Mouse (Mus musculus) ovary, postnatal 14 days (tissue): Measurements from ENCODE around the gene Olfr1061.
"Not testable (repeated sequence)": the region's sequence is repeated elsewhere in the genome, so short reads cannot be mapped to it uniquely, and the experiment has no call there.

ENCODE experiments used
- DNase-seq: peaks from one replicate; pipeline ENCODE4 v3.0.0; 2022; ENCODE audit warnings: low spot score

Gene Olfr1061

DNA sequence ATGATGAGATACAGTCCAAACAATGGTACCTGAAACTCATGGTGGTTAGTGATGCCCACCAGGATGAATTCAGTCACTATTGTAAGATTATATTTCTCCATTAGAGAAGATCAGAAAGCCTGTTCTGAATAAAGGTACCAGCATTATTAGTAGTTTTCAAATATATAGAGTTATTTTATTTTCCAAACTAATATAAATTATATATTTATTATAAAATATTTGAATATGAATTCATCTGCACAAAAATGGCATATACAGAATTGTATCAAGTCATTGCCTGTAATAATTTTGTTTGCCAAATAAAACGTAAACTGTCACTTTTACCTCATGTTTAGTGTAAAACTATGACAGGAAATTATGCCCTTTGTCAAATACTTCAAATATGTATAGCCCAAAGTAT lies at the start of gene Olfr1061:
Gene Olfr1061 (minus strand): TSS at position 101 of the 400 bp plus-strand sequence.
- DNase-seq, result no peak

DNA sequence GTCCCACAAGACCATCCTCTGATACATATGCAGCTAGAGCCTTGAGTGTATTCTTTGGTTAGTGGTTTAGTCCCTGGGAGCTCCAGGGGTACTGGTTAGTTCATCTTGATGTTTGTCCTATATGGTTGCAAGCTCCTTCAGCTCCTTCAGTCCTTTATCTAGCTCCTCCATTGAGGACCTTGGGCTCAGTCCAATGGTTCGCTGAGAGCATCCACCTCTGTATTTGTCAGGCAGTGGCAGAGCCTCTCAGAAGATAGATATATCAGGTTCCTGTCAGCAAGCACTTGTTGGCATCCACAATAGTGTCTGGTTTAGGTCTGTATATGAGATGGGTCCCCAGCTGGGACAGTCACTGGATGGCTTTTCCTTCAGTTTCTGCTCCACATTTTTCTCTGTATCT lies 46.6 kb upstream of the Olfr1061 start:
- no peak for DNase-seq

DNA sequence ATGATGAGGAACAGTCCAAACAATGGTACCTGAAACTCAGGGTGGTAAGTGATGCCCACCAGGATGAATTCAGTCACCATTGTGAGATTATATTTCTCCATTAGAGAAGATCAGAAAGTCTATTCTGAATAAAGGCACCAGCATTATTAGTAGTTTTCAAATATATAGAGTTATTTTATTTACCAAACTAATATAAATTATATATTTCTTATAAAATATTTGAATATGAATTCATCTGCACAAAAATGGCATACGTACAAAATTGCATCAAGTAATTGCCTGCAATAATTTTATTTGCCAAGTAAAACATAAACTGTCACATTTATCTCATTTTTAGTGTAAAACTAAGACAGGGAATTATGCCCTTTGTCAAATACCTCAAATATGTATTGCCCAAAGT lies 42.3 kb upstream of the Olfr1061 start, which contains the start of gene Olfr1066:
Gene Olfr1066 (minus strand): TSS at position 101 of the 400 bp plus-strand sequence.
- DNase-seq, result no peak

DNA sequence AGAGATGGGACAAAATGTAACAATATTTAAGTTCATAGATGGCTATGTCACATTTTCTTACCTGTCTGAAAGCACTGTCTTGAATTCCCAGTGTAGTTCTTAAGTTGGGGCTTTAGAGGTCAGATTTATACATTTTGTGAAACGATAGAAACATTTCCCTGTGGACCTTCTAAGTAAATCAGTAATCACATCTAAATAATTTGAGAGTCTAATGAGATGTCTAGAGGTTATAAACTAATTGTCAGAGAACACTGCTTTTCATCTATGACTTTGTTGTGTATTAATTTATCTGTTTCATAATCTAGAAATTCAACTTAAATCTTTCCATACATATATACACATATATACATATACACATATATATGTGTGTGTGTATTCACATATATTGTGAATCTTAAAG lies 36.6 kb upstream of the Olfr1061 start, which contains the start of gene Olfr1065:
Gene Olfr1065 (minus strand): TSS at position 101 of the 400 bp plus-strand sequence.
- DNase-seq, result not testable (repeated sequence)

DNA sequence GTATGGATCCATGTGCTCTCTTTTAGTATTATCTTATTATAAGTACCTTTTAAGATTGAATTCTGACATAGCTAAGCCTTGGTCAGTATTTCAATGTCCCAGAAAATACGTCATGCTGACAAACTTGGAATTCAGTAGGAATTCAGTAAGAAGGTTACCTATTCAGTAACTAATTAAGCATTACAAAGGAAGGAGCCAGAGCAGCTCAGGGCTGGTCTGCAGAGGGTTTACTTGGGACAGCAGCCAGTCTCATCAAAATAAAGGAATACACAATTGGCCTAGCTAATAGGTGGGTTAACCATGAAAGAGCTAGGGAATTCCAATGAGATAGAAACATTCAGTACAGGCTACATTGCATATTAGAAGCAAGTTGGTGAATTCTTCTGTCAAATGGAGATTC lies 28.3 kb upstream of the Olfr1061 start:
- not testable (repeated sequence) for DNase-seq

DNA sequence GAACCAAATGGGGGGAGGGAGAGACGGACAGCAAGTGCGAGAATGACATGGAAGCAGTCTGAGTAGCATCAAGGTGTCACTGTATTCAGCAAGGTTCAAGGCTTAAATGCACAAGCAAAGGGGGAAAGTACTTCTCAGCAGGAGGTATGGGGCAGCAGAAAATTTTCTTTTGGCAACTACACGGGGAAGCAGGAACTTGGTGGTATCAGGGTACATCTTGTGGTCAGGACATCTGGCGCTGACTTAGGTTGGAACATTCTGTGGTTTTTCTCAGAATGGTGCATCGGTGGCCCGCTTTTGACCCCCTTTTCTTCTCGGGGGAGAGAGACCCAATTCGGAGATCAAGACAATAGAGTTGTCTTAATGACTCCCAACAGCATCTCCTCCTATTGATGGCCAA lies 14.7 kb upstream of the Olfr1061 start:
- DNase-seq, result not testable (repeated sequence)

DNA sequence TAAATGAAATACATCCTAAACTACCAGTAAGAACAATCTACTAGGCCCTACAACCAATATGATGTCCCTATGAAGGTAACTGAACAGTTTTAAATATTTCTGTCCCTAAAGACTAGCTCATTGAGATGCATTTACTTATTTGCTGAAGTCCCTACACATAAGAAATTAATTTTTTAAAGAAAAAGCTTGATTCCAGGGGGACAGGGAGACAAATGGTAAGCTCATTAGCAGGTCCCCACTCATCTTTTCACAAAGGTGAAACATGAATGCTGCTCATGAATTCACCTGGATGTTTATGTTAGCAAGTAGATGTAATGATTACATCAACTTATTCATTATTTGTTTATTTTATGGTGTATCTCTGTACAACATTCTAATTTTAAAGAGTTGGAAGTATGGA lies 12.8 kb upstream of the Olfr1061 start, which contains the start of gene Olfr1062:
Gene Olfr1062 (minus strand): TSS at position 101 of the 400 bp plus-strand sequence.
- not testable (repeated sequence) for DNase-seq

DNA sequence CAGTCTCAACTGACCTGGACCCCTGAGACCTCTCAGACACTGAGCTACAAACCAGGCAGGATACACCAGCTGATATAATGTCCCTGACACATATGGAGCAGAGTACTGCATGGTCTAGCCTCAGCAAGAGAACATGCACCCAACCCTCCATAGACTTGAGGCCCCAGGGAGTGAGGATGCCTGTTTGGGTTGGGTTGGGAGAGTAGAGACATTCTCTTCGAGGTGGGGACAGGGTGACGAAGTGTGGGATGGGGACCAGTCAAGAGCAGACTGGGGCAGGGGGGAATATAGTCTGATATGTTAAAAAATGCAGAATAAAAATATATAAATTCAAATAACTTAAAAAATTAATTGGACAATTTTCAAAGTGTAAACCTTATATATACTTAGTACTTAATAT lies 18.7 kb downstream of the Olfr1061 start:
- DNase-seq, result no peak

DNA sequence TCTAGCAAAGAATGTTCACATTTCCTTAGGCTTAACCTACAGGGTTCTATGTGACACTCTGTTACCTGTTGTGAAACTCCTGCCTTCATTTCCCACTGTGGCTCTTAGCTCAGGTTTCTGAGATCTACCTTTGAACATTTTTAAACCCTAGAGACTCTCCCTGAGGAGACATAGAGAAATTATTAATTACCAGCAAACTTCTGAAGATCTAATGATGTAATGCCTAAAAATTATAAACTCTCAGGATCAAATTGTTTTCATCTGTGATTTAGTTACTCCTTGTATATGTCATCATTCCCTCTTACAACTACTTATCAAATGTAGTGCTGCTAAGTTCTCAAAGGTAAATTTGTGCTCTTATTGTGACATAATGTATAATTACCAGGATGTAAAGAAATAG lies 25.4 kb downstream of the Olfr1061 start, which contains the start of gene Olfr1058:
Gene Olfr1058 (minus strand): TSS at position 101 of the 400 bp plus-strand sequence.
- DNase-seq, result not testable (repeated sequence)

DNA sequence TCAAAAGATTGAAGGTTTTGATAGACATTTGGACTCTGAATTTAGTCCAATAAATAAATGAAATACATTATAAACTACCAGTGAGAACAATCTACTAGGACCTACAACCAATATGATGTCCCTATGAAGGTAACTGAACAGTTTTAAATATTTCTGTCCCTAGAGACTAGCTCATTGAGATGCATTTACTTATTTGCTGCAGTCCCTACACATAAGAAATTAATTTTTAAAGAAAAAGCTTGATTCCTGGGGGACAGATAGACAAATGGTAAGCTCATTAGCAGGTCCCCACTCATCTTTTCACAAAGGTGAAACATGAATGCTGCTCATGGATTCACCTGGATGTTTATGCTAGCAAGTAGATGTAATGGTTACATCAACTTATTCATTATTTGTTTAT lies 35.6 kb downstream of the Olfr1061 start, which contains the start of gene Olfr1057:
Gene Olfr1057 (minus strand): TSS at position 101 of the 400 bp plus-strand sequence.
- DNase-seq, result no peak

DNA sequence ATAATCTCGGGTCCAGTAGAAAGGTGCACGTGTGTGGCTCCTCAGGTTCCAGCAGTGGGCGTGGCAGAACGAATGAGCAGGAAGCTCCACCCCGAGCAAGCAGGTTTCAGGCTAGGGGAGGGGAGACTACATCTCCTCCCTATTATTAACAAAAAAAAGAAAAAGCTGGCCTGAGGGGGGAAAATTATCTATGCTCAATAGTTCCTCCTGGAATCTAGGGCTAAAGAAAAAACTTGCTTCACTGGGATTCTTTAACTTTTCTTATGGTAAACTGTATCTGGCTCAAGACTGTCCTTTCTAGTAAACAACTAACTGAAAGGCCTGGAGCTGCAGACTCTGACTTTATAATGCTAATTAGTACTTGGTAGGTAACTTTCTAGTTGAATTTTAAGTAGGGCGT lies 47.5 kb downstream of the Olfr1061 start:
- DNase-seq, result not testable (repeated sequence)
